Mouse (Mus musculus): Measurements from ENCODE around the gene Pdgfa.

Pdgfa gene

DNA sequence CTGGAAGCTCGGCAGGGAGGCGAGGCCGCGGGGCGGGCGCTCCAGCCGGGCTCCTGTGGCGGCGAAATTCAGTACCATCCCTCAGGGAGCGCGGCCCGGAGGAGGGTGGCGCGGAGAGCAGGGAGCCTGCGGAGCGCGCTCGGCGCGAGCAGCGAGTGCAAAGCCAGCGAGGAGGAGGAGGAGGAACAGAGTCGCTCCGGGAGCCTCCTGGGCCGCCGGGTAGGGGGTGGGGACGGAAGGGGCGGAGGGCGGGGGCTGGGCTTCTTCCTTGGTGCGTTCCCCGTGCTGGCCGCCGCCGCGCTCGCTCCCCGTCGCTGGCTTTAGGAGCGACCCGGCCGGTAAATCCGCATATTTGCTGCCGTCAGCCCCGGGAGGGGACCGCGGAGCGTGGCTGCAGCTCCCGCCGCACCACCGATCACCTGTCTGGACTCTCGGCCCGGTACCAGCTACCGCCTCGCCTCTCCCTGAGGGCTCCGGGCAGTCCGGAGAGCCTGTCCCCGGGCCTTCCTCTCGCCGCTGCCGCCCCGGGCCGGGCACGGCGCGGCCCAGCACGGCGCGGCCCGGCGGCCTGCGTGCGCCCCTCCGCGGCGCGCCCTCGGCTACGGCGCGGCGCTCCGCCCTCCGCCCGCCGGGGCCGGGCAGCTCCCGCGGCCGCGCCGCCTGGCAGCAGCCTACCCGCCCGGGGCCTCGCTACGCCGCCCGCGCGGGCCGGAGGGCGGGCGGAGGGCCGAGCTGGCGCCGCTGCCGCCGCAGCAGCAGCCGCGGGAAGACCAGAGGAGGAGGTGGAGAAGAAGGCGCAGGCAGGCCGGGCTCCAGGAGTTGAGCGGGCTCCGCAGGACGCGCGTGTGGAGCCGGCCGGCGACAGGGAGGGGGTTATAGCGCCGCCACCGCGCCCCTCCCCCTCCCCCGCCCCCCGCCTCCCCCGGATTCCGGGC lies 2.1 kb downstream of the Pdgfa start:
- DNase-seq = peak in 1 of 2 experiments; percentile 16

DNA sequence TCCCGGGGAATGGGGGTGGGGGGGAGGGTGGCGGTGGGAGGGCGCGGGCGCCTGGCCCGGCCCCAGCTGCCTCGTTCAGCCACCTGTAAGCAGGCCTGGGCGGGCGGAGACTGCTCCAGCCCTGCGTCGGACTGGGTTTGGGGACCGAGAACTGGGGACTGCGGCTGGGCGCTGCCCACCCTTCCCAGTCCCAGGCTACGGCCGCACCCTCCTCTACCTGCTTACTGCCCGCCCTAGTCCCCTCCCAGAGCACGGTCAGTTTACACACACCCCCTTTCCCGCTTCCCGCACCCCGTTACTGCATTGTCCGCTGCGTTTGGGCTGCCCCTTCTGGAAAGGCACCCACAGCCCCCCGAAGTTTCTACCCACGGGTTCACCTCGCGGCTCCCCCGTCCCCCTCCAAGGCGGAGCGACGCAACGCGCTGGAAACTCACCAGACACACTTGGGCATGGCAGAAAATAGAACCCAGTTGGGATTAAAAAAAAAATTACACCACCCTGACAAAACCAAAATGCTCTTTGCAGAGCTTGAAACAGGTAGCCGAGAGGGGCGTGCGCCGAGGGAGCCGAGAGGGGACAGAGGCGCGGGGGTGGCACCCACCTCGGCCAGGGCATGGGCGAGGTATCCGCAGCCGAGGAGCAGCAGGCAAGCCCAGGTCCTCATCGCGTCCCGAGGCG lies 2.9 kb downstream of the Pdgfa start:
- DNase-seq = no peak

DNA sequence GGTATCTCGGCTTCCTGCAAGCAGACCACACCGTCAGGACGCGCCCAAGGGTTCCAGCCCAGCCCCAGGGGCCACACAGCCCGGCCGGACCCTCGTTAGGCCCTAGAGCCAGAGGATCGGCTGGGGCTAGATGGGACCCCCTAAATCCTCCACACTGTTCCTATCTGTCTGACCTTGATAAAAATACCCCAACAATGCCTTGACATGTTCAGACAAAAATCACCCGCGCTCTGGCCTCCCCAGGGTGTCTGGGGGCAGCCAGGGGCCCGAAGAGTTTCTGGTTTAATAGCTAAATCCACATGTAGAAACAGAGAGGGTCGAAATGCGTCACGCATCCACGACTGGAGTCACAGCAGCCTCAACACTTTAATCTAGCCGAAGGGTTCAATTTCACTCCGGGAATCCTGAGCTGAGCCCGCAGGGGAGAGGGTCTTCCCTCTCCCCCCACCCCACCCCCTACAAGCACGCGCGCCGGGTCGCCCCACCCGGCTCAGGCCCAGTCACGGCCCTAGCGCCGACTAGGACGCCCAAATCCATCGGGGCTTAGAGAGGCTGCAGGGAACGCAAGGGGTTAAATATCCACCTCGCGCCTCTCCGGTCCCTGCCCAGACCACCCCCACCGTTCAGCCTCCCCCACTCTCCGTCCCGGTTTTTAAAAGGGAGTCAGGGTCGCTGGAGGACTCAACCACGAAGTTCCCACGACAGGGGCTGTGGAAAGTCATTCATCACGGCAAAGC lies 3.6 kb downstream of the Pdgfa start:
- no peak for DNase-seq

DNA sequence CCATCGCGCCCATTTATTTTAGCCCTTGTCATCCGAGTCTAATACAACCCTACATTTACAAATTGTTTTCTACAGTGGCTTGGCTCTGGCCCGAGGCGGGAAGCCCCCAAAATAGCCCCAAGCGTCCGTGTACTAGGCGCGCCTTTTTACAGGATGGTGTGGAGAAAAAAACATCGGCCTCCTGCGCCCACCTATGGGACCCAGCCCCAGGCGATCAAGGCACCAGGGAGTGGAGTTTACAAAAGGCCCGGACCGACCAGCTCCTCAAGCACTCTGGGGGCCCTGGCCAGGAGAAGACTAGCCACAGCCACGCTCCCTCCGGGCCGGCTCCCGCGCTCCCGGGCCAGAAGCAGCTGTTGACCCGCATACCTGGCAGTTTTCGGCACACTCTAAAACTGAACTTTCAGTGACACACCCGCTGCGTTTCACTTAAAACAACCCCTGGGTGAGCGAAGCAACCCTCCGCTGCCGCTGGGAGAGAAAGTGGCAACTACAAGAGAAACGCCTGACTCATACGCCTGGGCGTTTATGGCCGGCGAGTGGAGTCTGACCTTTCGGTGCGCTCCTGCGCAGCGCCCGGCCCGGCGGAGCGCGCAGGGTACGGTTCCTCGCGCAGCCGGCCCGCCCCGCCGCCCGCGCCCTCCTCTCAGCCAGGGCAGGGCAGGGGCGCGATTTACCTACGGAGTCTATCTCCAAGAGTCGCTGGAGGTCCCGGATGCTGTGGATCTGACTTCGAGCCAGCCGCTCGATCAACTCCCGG lies 4.4 kb downstream of the Pdgfa start:
- DNase-seq = no peak

DNA sequence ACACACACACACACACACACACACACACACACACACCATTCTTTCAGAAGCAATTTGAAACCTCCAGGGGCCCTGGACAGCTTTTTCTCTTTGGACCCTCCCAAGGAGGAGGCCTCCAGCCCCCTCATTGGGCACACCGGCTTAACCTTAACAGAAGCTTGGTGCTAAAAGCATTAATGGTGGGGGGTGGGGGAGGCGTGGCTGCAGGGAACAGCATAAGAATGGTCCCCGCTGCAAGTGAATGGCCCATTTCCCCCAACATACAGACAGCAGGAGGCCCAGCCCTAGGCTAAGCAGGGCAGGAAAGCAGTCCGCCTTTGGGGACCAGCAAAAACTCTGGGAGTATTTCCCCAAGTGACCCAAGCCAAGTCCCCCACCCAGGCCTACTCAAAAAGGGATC lies 5.4 kb downstream of the Pdgfa start:
- no peak for DNase-seq

DNA sequence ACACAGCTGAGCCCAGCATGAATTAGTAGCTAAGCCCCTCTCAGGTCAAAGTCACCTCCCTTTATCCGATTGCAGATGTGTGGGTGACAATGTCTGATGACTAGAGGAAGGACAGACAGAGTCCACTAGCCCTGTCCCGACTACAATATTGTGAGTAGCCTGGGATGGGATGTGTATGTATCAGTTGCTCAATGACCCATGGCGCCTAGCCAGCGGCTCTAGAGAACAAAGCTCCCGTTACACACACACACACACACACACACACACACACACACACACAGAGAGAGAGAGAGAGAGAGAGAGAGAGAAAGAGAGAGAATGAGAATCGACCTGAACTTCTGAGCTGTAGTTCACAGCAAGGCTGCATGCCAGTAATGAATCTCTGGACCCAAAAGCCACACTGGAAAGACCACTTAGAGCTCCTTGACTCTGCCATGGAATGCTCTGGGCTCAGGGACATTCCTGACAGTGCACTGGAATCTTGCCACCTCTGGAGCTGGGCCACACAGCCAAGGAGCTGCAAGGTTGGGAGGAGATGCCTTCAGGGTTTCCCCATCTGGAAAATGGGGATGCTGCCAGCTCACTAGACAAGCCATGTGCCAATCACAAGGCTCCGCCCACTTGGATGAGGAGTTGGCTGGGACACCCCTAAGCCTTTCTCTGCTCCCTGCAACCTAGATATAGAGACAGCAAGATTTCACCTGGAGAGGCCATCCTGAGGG lies 6.3 kb downstream of the Pdgfa start:
- DNase-seq = no peak

DNA sequence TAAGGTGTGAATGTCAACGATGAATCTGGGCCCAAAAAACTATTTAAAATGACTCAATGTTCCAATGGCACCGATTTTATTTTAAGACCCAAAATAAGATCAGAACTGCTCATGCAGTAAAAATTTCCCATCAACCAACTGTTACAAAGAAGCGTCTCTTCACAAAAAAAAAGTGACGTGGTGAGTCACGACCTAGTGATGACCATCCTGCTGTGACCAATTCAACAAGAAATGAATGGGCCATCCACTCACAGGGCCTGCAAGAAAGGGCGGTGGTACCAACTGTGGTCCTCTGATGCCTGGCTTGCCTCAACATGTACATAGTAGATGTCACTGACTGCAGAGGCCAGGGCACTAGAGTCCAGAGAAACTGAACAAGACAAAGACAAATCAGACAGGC lies 7.6 kb downstream of the Pdgfa start:
- DNase-seq = no peak

DNA sequence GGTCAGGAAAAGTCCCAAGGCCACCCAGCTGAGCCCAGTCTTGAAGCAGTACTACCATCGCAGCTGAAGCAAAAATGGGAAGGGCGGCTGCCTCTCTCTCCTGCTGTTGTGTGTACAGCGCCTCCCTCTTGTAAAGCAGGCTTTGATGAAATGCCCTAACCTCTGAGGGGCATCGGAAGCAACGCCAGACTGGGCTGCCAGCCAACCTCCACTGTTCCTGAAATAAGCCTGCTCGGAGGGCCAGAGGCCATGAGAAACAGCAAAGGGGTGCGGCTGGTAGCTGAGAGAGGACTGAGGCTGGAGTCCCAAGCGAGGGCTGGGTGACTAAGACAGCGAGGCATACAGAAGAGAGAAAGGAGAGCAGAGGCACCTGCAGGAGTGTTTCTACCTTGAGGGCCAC lies 8.4 kb downstream of the Pdgfa start:
- DNase-seq = no peak

DNA sequence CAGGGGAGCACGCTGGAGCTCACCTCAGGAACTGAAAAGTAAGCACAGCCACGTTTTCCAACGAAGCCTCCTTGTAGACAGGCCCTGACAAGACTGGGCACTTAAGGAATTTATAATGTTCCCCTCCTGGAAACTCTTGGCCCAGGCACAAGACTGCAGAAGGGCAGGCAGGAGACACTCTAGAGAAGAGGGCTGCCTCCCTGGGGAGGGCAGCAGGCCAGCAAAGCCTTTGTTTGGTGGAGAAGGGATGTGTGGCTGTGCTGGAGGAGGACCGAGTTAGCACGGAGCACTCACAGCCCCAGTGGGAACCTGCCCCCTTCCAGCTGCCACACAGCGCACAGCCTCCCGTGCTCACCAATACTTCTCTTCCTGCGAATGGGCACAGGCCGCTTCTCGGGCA lies 9.2 kb downstream of the Pdgfa start:
- no peak for DNase-seq

DNA sequence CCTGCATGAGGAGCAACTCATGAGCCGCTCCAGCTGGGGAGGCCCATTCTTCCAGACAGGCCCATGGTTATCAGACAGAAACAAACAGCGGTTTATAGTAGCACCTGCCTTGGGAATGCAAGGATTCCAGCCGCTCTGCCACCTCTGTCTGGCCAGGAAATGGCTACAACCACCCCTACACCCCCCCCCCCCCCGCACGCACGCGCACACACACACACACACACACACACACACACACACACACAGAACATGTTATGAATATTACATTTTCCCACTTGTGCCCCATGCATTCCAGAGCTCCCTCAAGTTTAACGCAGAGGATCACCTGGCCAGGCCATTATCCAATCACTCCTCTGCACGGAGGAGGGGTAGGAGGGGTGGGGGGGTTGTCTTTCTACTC lies 15.2 kb downstream of the Pdgfa start:
- DNase-seq = no peak

DNA sequence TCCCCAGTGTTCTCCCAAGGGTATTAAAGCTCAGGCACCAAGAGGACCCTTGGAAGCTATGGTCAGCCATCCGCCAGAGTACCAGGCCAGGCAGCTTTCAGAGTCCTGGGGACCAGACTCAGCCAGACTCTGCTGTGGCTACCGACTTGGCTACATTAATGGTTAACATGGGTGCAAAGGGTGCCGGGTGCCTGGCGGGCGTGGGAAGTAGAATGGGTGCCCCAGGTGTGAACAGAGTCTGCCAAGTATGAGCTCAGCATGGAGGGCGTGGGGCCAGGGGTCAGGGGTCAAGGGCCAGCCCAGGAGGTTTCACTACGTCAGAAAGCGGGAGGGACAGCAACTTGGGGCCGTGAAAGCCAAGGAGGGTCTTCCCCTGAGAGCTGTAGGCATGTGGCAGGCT lies 16.6 kb downstream of the Pdgfa start:
- no peak for DNase-seq

DNA sequence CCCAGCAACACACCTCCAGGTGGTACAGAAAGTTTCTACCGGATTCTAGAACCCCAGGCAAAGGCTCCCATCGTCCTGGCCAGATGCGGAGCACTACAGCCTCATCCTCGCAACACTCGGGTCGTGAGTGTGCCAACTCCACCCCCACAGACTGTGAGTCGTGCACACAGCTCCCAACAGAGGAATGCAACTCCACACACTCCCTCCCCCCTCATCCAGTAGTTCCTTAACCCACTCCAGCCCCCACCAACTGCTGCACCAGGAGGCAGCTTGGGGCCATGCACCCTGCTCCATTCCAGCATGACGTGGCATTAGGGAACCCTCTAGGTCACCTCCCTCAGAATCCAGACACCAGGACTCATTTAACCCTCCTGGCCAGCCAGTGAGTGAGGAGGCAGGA lies 17.3 kb downstream of the Pdgfa start:
- DNase-seq = no peak

DNA sequence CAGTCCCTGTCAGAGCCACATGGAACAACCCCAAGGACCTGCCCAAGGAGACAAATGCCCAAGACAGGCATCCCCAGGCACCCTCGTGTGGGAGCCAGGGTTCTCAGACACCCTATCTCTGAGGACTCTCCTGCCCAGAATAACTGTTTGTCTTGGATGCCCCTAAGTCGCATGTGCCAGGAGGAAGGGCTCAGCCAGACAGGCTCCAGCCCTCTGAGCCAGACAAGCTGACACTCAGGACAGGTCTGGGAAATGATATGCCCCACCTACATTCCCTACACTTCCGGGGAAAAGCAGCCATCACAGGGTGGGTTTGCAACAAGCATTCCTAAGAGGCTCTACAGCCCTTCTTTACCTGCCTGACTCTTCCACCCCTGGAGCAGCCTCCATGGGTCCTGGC lies 19.4 kb downstream of the Pdgfa start:
- DNase-seq = no peak

DNA sequence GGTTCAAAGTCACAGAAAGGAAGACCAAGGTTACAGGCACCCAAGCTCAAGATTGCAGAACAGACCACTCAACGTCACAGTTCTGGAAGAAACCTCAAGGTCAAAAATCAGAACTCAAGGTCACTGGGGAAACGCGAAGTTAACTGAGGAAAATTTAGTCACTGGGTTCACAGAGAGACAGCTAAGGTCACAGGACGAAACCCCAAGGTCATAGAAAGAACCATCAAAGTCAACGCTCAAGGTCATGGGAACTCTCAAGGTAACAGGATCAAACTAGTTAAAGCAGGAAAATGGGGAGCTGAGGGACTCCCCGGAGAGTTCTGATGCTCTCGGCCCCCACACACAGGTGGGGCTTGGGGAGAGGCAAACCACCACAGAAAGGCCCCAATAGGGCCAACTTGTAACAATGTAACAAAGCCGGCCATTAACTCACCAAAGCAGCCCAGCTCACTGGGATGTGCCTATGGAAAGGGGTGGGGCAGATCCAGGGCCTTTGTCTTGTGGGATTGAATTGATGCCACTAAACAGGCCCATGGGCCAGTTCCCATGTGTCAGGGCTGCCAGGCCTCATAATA lies 22.2 kb downstream of the Pdgfa start:
- DNase-seq = no peak

DNA sequence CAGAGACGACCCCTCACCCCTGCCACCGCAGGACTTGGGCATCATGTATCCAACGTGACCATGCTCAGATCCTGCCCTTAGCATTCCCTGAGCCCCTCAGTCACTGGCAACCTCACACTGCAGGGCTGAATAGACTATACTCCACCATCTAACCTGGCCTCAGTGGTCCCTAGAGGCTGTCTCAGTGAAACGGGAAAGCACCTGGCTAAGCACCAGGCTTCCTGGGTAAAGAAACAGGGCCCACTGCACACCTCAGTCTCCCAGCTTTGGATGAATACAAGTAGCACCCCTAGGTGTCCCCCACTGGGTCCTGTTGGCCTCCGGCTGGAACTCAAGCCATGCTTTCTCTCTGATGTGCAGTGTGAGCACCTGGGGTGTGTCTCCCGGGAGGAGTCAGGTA lies 23.7 kb downstream of the Pdgfa start:
- DNase-seq = no peak

DNA sequence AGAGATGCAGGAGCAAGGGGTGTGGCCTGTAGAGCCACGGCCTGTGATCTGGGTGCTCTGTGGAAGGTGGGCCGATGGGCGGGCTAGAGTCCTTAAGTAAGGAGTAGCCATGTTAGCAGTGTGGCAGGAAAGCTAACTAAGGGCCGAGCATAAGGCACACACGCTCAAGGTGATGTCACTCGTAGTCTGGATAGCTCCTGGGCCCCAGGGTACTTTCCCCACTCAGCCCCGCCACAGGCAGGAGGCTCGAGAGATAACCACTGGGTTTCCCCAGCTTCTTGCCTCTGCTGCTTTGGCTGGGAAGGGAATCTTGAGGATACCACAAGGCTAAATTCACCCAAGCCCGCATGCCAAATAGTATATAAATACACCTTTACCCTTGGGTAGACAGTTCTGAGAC lies 25.8 kb downstream of the Pdgfa start:
- DNase-seq = no peak

DNA sequence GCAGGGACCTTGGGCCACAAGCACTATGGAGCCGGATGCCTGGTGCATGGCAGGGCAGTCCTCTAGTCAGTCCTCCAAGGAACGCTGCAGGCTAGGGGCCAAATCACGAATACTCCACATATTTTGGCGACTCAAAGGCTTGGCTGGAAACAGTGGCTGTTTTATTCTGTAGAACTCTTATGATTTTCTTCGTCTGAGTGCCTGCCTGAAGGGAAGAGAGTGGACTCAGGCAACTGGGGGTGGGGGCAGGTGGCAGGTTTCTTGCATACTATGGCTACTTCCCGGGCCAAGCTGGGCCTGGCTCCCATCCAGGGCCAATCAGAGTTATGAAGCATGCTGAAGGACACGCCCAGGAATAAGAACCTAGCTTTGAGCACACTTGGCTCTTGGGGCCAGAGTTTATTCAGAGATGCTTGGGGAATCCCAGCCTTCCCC lies 27.1 kb downstream of the Pdgfa start:
- no peak for DNase-seq

DNA sequence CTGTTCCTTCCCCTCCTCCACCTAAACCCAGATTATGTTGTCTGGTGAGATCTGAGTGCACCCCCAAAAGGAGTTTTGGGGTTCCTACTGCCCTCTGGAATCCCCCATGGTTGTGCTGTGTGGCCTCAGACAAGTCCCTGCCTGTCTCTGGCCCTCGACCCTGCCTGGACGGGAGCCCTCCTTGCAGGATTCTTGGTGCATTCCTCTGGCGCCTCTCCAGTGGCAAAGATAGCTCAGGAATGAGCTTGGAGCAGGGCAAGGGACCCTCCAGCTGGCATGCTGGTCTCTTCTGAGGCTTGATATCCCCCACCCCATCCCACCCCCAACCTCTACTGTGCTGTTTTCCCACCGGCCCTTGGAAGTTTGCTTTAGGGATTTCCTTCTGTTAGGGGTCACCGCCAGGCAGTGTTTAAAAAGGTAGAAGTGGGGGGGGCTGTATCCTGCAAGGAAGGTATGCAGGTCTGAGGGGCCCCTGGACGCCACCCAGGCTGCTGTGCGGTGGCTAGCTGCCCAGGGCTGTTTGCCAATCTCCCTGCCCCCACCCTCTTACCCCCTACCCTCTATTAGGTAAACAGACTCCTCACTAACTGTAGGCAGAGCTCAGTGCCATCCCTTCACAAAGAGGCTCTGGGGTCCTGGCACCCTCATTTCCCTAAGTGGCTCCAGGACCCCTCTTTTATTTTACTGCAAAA lies 31.0 kb downstream of the Pdgfa start:
- no peak for DNase-seq

DNA sequence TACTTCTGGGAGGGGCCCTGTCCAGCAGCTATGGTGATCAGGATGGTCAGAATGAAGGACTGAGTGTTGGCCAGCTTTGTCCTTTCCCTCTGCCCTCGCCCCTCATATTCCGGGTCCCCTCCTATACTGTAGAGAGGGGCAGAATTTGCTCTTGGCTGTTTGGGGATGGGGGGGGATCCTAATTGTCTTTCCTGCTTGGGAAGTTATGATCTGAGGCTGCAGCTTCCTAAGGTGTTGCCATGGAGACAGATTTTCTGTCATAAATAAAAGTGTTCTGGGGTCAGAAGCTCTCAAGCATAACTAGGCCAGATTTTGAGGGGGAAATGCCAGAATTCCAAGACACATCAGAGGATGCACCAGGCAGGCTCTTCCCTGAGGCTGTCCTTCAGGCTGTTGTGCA lies 31.6 kb downstream of the Pdgfa start:
- no peak for DNase-seq

DNA sequence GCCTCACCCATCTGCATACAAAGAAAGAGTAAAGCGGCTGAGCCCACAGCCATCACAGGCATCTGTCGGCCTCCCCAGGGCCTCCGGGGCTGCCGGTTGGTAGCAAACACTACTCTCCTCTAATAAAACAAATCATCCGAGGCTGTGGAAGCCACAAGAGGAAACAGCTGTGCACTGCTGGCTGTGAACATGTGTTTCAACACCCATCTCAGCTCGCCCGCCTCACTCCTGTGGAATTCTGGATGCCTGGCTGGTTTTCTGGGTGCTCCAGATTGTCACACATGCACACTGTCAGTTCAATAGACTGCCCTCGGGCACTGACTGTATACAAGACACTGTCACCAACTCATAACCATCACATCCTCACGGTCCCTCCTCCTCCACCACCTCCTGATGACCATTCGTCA lies 40.7 kb downstream of the Pdgfa start:
- DNase-seq = no peak

DNA sequence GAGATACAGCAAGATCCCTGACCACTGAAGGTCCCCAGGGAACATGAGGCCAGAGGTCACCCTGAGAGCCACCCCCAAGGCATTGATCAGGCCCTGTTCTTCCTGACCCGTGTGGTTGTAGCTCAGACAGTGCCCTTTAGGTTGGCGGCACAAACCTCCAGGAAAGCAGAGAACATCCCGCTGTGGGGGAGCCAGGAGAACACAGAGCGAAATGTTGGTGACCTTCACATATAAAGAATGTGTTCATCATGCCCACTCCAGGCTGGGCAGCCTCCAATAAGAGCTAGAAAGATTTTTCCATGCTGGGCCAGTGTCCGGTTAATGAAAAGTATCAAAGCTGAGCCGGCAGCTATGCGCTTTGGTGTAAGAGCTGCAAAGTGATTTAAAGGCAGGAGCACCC lies 43.2 kb downstream of the Pdgfa start:
- no peak for DNase-seq
